12 mouse cellular contexts compared by ENCODE assay signal in the genomic region with DNA sequence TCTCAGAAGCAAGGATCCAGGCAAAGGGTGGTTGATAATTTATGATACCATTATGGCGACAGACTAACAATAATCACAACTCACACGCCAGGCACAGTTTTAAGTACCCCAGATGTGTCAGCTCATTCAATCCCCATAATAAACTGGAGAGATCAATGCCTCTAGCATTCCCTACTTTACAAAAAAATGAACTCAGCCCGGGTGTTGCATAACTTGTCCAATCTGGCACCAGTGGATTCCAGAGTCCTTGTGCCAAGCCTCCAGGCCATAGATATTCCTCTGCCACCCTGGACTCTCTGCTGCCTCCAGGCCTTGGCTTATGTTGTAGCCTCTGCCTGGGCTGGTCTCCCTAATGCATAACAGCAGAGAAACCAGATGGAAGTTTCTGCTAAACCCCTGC.
DNase-seq lines count a peak whose midpoint lies in the region.
"Had no signal": no experiment of that assay in that cellular context is flagged by ENCODE, and none has a peak within 500 bp of the region (broad histone marks: within the 10 kb centered on the region; RNA-seq: fewer than 3 reads in every experiment).

No protein-coding gene starts in this region.

- DNase-seq in cerebellum, adult 9-11 months, result peak; percentile 6
- no peak for DNase-seq in cerebellum, adult 11 months
- peak; percentile 63 for DNase-seq in Muller cell, postnatal 12 days (ENCODE audit: inconsistent ontology term)
- peak; percentile 35 for DNase-seq in adrenal gland, postnatal 10 days
- peak; percentile 6 to 9 for DNase-seq in cerebellum, postnatal 36 days
- no peak for DNase-seq in gastrocnemius, postnatal 10 days
- no peak for DNase-seq in right cerebral cortex, postnatal 14 days
- DNase-seq: heart, postnatal 10 days; kidney, adult 18-20 months; kidney, postnatal 10 days; layer of hippocampus, postnatal 36 days; liver, postnatal 0 days had no signal

Comparison
In these comparisons a context has a peak if more than half of its experiments do, and no peak if none do; other contexts are left out.
1. DNase-seq: peak in cerebellum, adult 9-11 months (single experiment), Muller cell, postnatal 12 days (single experiment), adrenal gland, postnatal 10 days (single experiment) and cerebellum, postnatal 36 days (2 of 2); none in cerebellum, adult 11 months (single experiment), gastrocnemius, postnatal 10 days (single experiment) and right cerebral cortex, postnatal 14 days (single experiment).